Mouse (Mus musculus): ENCODE data around the gene Gm15097.
"Not testable (repeated sequence)": the region's sequence is repeated elsewhere in the genome, so short reads cannot be mapped to it uniquely, and the experiment has no call there.

DNA sequence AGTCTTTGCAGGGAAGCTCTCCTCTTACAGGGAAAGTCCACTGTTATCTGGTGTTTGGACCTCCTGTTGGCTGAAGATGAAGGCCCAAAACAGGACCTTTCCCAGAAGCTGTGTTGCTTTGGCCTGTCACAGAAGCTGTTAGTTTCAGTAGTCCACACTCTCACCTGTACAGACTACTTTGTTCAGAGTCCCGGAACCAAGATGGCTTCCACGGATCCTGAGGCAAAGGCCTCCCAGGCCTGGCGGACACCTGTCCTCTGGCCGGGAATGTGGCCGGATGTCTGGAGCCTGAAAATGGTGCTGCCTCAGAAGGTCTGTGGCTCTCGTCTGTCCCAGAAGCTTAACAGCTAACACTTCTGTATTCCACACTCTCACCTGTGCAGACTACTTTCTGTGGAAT lies 26.9 kb downstream of the Gm15097 start:
- TF ChIP-seq POLR2A (IDR thresholded peaks at IDR 0.05; ENCODE audit: low read depth, low read length); CTCF (conservative IDR thresholded peaks at IDR 0.05; ENCODE audit: insufficient read depth, insufficient read length, low read depth, low read length): not testable (repeated sequence)
